Mouse (Mus musculus) midbrain, embryonic 12.5 days (tissue): Measurements from ENCODE around the gene Cdhr2. TPM values are rescaled to one million over a fixed set of nuclear protein-coding genes. Genes with fewer than 3 reads are reported as not detected.

Experiments used
- ATAC-seq: fragments of 200-750 bp; cut with Nextera tagmentation; 2 replicates; pipeline ENCODE4 v1.8.0; 2017; ENCODE audit warnings: low read depth, moderate TSS enrichment, moderate library complexity; ENCODE audit not compliant: low FRiP score
- H3K27ac ChIP-seq: fragments of 300-500 bp; sonication (generic); replicated peaks from 2 replicates; pipeline ENCODE4 v1.5.1; 2016; ENCODE audit warnings: mild to moderate bottlenecking
- H3K27me3 ChIP-seq: fragments of 300-500 bp; sonication (generic); 2 replicates; pipeline ENCODE4 v1.6.1; 2016; ENCODE audit warnings: mild to moderate bottlenecking
- H3K36me3 ChIP-seq: fragments of 300-500 bp; sonication (generic); 2 replicates; pipeline ENCODE4 v1.6.1; 2016
- H3K4me1 ChIP-seq: fragments of 300-500 bp; sonication (generic); 2 replicates; pipeline ENCODE4 v1.6.1; 2016
- H3K4me2 ChIP-seq: fragments of 300-500 bp; sonication (generic); replicated peaks from 2 replicates; pipeline ENCODE4 v1.6.1; 2016; ENCODE audit warnings: mild to moderate bottlenecking, moderate library complexity
- H3K4me3 ChIP-seq: fragments of 300-500 bp; sonication (generic); 2 replicates; pipeline ENCODE4 v1.5.1; 2016; ENCODE audit warnings: mild to moderate bottlenecking
- H3K9ac ChIP-seq: fragments of 300-500 bp; sonication (generic); replicated peaks from 2 replicates; pipeline ENCODE4 v1.6.1; 2016; ENCODE audit warnings: mild to moderate bottlenecking, moderate library complexity
- H3K9me3 ChIP-seq: fragments of 300-500 bp; sonication (generic); 2 replicates; pipeline ENCODE4 v1.6.1; 2016; ENCODE audit warnings: mild to moderate bottlenecking
- WGBS: fragments of 180-500 bp; shearing (Covaris S2); methylation state at CpG from one replicate; pipeline ENCODE4 v1.1.7; 2016; 5-methylcytosine and 5-hydroxymethylcytosine counted together
- polyA plus RNA-seq: library from polyadenylated mRNA; unstranded; fragments of >200 nt; fragmentation: Nextera tagmentation; extraction: Ambion mirVana; gene quantifications from 2 replicates; pipeline ENCODE4 v1.2.1, GENCODE M21; 2016

Cdhr2 gene
- polyA plus RNA-seq, 1 experiment from 2014 or later: 0.04 TPM

DNA sequence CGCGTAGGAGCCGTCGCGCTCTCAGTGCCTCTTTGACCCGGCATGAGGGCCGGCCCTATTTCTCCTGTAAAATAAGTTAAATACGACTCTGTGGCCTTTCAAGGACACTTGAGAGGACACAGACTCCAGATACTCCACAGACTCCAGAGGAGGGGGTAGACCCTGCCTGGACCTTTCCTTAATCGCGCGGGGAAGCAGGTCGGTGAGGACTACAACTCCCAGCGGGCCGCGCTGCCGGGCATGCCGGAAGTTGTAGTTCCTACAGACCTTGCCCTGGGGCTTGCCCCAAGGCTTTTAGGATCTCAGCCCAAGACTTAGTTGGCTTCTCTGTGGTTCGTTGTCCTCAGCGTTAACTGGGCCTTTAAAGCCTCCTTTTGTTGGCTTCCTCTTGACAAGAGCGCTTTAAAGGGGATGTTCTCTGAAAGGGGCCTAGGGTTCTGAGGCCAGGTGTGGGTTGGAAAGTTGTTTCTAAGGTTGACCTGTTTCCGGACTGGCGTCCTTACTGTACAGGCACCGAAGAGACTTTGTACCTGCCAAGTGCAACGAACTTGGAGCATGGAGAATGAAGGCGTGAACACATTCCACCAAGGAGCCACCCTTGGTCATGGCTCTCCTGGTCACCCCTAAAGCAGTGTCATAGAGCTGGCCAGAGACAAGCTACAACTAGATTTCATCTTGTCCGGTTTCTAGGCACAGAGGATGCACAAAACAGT, 6.8 kb upstream of the Cdhr2 start:
- no peaks in the 10 kb centered on the region for H3K36me3 ChIP-seq
- H3K4me2 ChIP-seq: peak overlapping the region; percentile 48
- H3K4me1 ChIP-seq: peaks cover 29% of the 10 kb centered on the region
- WGBS: 16% methylated on average over 26 of the region's 26 CpGs
- ATAC-seq: peak; percentile 75
- peak overlapping the region; percentile 95 for H3K4me3 ChIP-seq
- peak overlapping the region; percentile 59 for H3K9ac ChIP-seq
- no peaks in the 10 kb centered on the region for H3K9me3 ChIP-seq
- H3K27me3 ChIP-seq: no peaks in the 10 kb centered on the region; the same call in none of the 2 replicates
- H3K27ac ChIP-seq: peak overlapping the region; percentile 89

DNA sequence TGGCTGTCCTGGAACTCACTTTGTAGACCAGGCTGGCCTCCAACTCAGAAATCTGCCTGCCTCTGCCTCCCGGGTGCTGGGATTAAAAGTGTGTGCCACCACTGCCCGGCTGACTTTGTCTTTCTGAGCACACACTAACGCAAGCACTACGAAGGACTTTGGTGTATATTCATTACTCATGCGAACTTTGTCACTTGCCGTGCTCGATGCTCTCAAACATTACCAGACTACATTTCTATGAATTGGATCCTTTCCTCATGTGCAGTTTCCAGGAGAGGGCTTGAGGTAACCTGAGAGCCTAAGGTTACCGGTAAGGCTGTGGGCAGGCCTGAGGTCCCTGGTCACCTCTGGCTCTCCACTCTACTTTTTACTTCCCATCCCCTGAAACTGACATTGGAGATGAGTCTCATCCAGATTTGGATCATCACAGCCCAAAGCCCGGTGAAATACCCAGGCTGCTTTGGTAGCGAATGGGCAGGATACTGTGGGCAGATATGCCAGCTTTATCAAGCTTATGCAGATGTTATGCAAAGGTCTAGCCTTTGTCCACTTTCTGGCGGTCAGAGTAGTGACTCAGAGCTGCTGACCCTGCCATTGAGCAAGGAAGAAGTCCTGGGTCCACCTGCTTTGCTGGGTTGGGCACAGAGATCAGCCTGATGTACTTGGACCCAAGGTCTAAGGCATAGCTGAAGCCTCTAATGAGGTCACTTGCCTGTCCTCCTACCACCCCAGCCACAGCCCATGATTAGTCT, 5.6 kb upstream of the Cdhr2 start:
- ATAC-seq: no peak
- no peak overlapping the region for H3K4me3 ChIP-seq
- no peak overlapping the region for H3K4me2 ChIP-seq
- H3K27ac ChIP-seq: no peak overlapping the region
- WGBS: 89% methylated on average over 11 of the region's 11 CpGs
- H3K9ac ChIP-seq: no peak overlapping the region
- peaks cover 25% of the 10 kb centered on the region for H3K4me1 ChIP-seq
- H3K36me3 ChIP-seq: no peaks in the 10 kb centered on the region
- no peaks in the 10 kb centered on the region for H3K9me3 ChIP-seq
- no peaks in the 10 kb centered on the region; the same call in none of the 2 replicates for H3K27me3 ChIP-seq

DNA sequence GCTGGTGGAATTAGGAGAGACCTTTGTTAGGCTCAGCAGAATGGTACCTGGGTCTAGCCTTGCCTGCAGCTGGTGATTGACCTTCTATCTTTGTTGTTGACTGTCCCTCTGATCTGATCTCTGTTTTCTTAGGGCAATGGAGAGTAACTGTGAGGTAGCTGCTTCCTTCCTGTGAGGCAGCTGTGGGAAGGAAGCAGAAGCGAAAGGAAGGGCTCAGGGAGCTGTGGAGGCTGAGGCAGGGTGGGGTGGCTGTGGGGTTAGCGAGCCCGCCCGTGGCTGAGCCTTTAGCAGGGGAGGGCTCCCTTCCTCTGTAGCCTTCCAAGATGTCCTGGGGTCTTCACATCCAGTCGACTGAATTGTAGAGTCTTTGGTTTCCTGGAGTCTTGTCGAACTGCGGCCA, 1.2 kb downstream of the Cdhr2 start:
- Histone ChIP-seq H3K4me1 (no peaks in the 10 kb centered on the region), H3K4me2 (no peak overlapping the region), H3K36me3 (no peaks in the 10 kb centered on the region), H3K4me3 (no peak overlapping the region), H3K9ac (no peak overlapping the region), H3K27ac (no peak overlapping the region), H3K27me3 (peaks cover 15% of the 10 kb centered on the region; the same call in 1 of the 2 replicates), H3K9me3 (no peaks in the 10 kb centered on the region)
- WGBS: 66% methylated on average over 7 of the region's 7 CpGs
- ATAC-seq: no peak

DNA sequence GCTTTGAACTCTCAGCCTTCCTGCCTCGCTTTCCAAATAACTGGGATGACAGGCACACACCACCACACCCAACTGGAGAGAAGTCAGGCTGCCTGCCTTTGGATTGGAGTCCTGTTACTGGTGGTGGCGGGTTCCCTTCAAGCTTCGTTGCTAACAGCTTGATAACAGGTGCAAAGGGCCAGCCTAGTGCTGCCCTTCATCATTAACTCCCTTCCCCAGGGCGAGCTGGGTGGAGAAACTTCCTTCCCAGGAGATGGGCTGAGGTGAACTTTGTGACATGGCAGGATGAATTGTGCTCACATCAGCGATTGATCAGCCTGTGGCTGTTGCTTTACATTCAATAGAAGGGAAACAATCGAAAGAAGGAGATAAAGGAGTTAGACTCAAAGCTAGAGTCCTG, 3.6 kb downstream of the Cdhr2 start:
- Histone ChIP-seq H3K27ac (no peak overlapping the region), H3K36me3 (no peaks in the 10 kb centered on the region), H3K27me3 (peaks cover 19% of the 10 kb centered on the region; the same call in 1 of the 2 replicates), H3K4me3 (no peak overlapping the region), H3K4me1 (no peaks in the 10 kb centered on the region), H3K9me3 (no peaks in the 10 kb centered on the region), H3K4me2 (no peak overlapping the region), H3K9ac (no peak overlapping the region)
- ATAC-seq: no peak
- WGBS: 56% methylated on average over 6 of the region's 6 CpGs

DNA sequence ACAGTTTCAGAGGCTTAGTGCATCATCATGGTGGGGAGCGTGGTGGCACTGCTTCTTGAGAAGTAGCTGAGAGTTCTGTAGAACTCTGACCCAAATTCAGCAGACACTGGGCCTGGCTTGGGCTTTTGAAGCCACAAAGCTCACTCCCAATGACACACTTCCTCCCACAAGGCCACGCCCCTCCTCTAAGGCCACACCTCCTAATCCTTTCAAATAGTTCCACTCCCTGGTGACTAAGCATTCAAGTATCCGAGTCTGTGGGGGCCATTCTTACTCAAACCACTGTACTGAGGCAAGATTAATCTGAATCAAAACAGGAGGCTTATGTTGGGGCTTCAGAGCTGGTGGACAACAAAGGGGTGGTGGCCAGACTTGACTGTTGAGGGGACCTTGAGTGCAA, 9.6 kb downstream of the Cdhr2 start:
- Histone ChIP-seq H3K4me1 (no peaks in the 10 kb centered on the region), H3K27ac (no peak overlapping the region), H3K9me3 (no peaks in the 10 kb centered on the region), H3K27me3 (peaks cover 24% of the 10 kb centered on the region), H3K4me2 (no peak overlapping the region), H3K9ac (no peak overlapping the region), H3K36me3 (no peaks in the 10 kb centered on the region), H3K4me3 (no peak overlapping the region)
- no peak for ATAC-seq
- WGBS: 79% methylated on average over 3 of the region's 3 CpGs

DNA sequence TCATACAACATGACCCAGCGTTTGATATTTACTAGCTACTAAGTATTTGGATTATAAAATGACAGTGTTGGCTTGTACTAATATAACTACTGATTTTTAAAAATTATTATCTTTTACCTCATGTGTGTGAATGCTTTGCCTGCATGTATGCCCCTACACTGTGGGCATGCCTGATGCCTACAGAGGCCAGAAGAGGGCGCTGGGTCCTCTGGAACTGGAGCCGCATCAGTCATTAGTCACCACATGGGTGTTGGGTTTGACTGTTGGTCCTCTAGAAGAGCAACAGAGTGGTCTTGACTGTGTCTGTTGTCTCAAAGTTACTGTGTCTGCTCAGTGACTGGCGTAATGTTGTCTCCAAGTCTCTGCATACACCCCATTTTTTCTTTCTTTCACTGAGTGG, 13.1 kb downstream of the Cdhr2 start:
- no peaks in the 10 kb centered on the region for H3K9me3 ChIP-seq
- H3K4me2 ChIP-seq: no peak overlapping the region
- ATAC-seq: no peak
- H3K4me1 ChIP-seq: no peaks in the 10 kb centered on the region
- 37% methylated on average over 4 of the region's 4 CpGs for WGBS
- no peaks in the 10 kb centered on the region for H3K36me3 ChIP-seq
- no peak overlapping the region for H3K9ac ChIP-seq
- H3K27me3 ChIP-seq: peaks cover 27% of the 10 kb centered on the region
- no peak overlapping the region for H3K4me3 ChIP-seq
- H3K27ac ChIP-seq: no peak overlapping the region

DNA sequence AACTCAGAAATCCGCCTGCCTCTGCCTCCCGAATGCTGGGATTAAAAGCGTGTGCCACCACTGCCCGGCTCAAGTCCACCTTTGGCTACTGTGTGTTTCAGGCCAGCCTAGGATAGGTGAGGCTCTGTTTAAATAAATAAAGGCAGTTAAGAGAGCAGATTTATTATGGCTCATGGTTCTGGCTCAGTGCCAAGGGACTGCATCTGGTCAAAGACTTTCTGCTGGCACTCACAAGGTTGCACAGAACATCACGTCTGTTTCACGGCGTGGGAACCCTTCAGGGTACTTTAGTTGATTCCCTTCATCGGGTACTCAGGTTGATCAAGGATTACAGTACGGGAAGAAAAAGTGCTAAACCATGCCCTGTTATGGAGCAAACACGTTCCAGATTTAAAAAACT, 13.7 kb downstream of the Cdhr2 start:
- Histone ChIP-seq H3K9me3 (no peaks in the 10 kb centered on the region), H3K36me3 (no peaks in the 10 kb centered on the region), H3K4me1 (no peaks in the 10 kb centered on the region), H3K27ac (no peak overlapping the region), H3K4me2 (no peak overlapping the region), H3K4me3 (no peak overlapping the region), H3K27me3 (peaks cover 31% of the 10 kb centered on the region), H3K9ac (no peak overlapping the region)
- no peak for ATAC-seq
- 82% methylated on average over 10 of the region's 10 CpGs for WGBS

DNA sequence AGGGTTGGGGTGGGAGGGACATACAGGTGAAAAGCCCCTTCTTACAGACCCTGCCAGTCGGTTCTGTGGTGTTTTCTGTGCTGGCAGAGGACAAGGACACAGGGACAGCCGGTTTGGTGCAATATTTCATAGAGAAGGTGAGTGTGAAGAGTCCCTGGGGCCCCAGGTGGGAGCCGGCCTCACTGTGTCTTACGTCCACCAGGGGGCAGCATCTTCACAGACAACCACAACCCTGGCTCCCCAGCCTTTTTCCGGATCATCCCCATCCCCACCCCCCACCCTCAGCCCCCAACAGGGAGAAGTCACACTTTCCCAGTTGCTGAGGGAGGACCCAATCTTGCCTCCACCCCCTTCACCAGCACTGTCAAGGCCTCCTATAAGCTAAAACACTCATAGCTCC, 15.7 kb downstream of the Cdhr2 start:
- H3K27me3 ChIP-seq: peaks cover 35% of the 10 kb centered on the region
- WGBS: 3% methylated on average over 5 of the region's 5 CpGs
- no peaks in the 10 kb centered on the region for H3K4me1 ChIP-seq
- H3K4me2 ChIP-seq: no peak overlapping the region
- H3K9ac ChIP-seq: no peak overlapping the region
- H3K27ac ChIP-seq: no peak overlapping the region
- no peak for ATAC-seq
- no peaks in the 10 kb centered on the region for H3K9me3 ChIP-seq
- no peak overlapping the region for H3K4me3 ChIP-seq
- H3K36me3 ChIP-seq: no peaks in the 10 kb centered on the region

DNA sequence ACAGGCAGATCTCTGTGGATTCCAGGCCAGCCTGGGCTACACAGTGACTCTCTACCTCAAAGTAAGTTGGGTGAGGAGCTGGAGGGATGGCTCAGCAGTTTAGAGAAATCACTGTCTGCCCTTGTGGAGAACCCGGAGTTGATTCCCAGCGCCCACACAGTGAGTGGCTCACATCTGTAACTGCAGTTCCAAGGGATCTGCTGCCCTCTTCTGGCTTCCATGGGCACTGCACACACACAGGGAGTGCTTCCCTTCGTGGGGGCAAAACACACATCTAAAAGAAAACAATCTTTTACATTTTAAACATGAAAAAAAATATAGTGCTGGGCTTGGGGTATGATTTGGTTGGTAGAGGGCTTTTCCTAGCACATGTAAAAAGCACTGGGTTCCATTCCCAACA, 21.9 kb downstream of the Cdhr2 start:
- ATAC-seq: no peak
- 85% methylated on average over 3 of the region's 3 CpGs for WGBS

DNA sequence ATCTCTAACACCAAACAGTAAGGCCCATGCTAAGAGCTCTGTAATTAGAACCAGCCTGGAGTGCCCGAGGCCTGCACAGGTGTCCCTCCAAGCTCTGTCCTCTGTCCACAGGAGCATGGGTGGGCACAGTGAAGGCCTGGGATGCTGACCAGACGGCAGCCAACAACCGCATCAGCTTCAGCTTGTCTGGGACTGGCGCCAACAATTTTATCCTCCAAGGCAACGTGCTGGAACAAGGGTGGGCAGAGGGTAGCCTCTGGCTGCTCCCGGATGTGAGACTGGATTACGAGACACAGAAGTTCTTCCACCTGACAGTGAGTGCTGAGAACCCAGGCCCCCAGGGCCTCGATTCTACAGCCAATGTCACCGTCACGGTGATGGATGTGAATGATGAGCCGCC, 24.9 kb downstream of the Cdhr2 start:
- Histone ChIP-seq H3K4me3 (no peak overlapping the region), H3K9me3 (no peaks in the 10 kb centered on the region), H3K9ac (no peak overlapping the region), H3K4me2 (no peak overlapping the region), H3K27ac (no peak overlapping the region), H3K4me1 (no peaks in the 10 kb centered on the region), H3K36me3 (no peaks in the 10 kb centered on the region), H3K27me3 (peaks cover 3% of the 10 kb centered on the region; the same call in 1 of the 2 replicates)
- ATAC-seq: no peak
- 83% methylated on average over 11 of the region's 11 CpGs for WGBS

More for the DNA sequence above, 21.9 kb downstream of the Cdhr2 start:
- no peak overlapping the region for H3K9ac ChIP-seq
- no peak overlapping the region for H3K4me2 ChIP-seq
- no peak overlapping the region for H3K4me3 ChIP-seq
- H3K9me3 ChIP-seq: no peaks in the 10 kb centered on the region
- H3K36me3 ChIP-seq: no peaks in the 10 kb centered on the region
- no peaks in the 10 kb centered on the region for H3K4me1 ChIP-seq
- H3K27me3 ChIP-seq: peaks cover 15% of the 10 kb centered on the region
- H3K27ac ChIP-seq: no peak overlapping the region

DNA sequence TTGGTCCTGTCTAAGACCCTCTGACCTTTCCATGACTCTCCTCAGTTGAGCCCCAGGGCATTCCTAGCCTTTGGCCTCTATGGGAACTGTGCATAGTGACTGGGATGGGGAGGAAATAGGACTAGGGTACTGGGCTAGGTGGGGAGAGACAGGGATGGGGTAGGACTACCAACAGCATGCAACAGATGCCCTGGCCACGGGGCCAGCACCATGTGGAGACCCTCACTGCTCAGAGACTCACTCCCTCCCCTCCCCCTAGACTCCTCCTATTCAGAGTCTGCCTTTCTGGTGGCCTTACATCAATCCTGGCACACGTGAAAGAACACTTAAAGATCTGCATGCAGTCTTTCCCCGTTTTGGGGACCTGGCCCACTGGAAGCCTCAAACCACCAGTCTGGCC, 35.7 kb downstream of the Cdhr2 start:
- no peak overlapping the region for H3K4me3 ChIP-seq

DNA sequence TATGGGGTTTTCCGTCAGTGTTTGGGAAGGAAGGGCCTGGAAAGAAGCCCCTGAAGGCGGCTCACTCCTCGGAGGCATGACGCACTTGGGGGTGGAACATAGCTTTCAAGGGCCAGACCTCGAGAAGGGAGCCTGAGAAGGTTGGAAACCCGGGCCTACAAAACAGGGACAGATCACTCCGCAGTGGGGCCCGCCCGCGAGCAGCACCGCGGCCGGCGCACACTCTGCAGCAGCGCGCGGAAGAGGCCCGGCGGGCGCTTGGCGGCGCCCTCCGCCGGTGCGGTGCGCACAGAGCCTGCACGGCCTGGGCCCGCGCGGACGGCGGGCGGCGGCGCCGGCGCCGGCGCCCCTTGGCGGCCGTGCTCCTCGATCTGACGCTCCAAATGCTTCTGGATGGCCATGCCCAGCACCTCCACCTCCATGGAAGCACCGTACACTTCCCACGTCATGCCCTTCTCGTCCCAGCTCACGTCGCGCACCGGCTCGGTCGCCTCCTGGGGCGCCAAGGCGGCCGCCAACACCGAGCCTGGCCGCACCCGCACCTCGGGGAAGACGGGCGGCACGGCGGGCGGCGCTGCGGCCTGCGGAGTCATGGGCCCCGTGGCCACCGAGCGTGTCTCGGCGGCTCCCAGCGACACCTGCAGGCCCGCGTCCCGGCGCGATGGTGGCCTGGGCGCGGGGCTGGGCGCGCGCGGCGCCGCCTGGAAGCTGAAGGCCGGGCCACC, 36.4 kb downstream of the Cdhr2 start:
- WGBS: under 1% methylated on average over 65 of the region's 87 CpGs
- H3K27me3 ChIP-seq: peaks cover 54% of the 10 kb centered on the region
- peak overlapping the region; percentile 53 for H3K9ac ChIP-seq
- ATAC-seq: peak; percentile 62; the same call in 1 of the 2 replicates
- peaks cover 19% of the 10 kb centered on the region for H3K4me1 ChIP-seq
- no peak overlapping the region for H3K27ac ChIP-seq
- H3K4me3 ChIP-seq: peak overlapping the region; percentile 29
- H3K36me3 ChIP-seq: peaks cover 47% of the 10 kb centered on the region
- no peaks in the 10 kb centered on the region for H3K9me3 ChIP-seq
- H3K4me2 ChIP-seq: peak overlapping the region; percentile 44

More for the DNA sequence above, 35.7 kb downstream of the Cdhr2 start:
- H3K36me3 ChIP-seq: peaks cover 47% of the 10 kb centered on the region
- no peaks in the 10 kb centered on the region for H3K9me3 ChIP-seq
- H3K4me1 ChIP-seq: peaks cover 19% of the 10 kb centered on the region
- no peak overlapping the region for H3K4me2 ChIP-seq
- H3K27ac ChIP-seq: no peak overlapping the region
- 22% methylated on average over 3 of the region's 3 CpGs for WGBS
- no peak overlapping the region for H3K9ac ChIP-seq
- H3K27me3 ChIP-seq: peaks cover 54% of the 10 kb centered on the region
- ATAC-seq: no peak
